Mouse (Mus musculus) intestine, embryonic 14.5 days (tissue): ENCODE results near the gene Pwp2. TPM values are rescaled to one million over a fixed set of nuclear protein-coding genes. Genes with fewer than 3 reads are reported as not detected.

Experiments
- ATAC-seq: fragments of 200-750 bp; cut with Nextera tagmentation; replicated peaks from 2 replicates; pipeline ENCODE4 v1.8.0; 2017; ENCODE audit warnings: low read depth, moderate number of reproducible peaks, moderate TSS enrichment, moderate library complexity; ENCODE audit not compliant: low FRiP score, low TSS enrichment
- DNase-seq: peaks from one replicate; pipeline ENCODE4 v3.0.0-alpha.2; 2018; ENCODE audit warnings: low spot score
- H3K27ac ChIP-seq: fragments of 300-500 bp; sonication (generic); 2 replicates; pipeline ENCODE4 v1.5.1; 2014; ENCODE audit warnings: low read depth, mild to moderate bottlenecking, control low read depth
- H3K27me3 ChIP-seq: fragments of 300-500 bp; sonication (generic); replicated peaks from 2 replicates; pipeline ENCODE4 v1.6.1; 2014; ENCODE audit warnings: low read length, control low read depth; ENCODE audit not compliant: control insufficient read depth, insufficient read depth
- H3K36me3 ChIP-seq: fragments of 300-500 bp; sonication (generic); 2 replicates; pipeline ENCODE4 v1.6.1; 2014; ENCODE audit warnings: low read length, control low read depth; ENCODE audit not compliant: control insufficient read depth, insufficient read depth
- H3K4me1 ChIP-seq: fragments of 300-500 bp; sonication (generic); replicated peaks from 2 replicates; pipeline ENCODE4 v1.6.1; 2014; ENCODE audit warnings: low read length, control low read depth, mixed read lengths; ENCODE audit not compliant: control insufficient read depth, insufficient read depth
- H3K4me2 ChIP-seq: fragments of 300-500 bp; sonication (generic); 2 replicates; pipeline ENCODE4 v1.6.1; 2014; ENCODE audit warnings: low read length
- H3K4me3 ChIP-seq: fragments of 300-500 bp; sonication (generic); 2 replicates; pipeline ENCODE4 v1.5.1; 2014; ENCODE audit warnings: low read depth, low read length, control low read depth, mixed read lengths
- H3K9ac ChIP-seq: fragments of 300-500 bp; sonication (generic); 2 replicates; pipeline ENCODE4 v1.6.1; 2014; ENCODE audit warnings: mild to moderate bottlenecking, low read length
- H3K9me3 ChIP-seq: fragments of 300-500 bp; sonication (generic); 2 replicates; pipeline ENCODE4 v1.6.1; 2016; ENCODE audit warnings: low read length, control low read depth; ENCODE audit not compliant: control insufficient read depth
- WGBS: fragments of 180-500 bp; shearing (Covaris S2); extraction: QIAGEN DNeasy Blood & Tissue Kit; methylation state at CpG from one replicate; pipeline ENCODE4 v1.1.7; 2014; 5-methylcytosine and 5-hydroxymethylcytosine counted together
- polyA plus RNA-seq: library from polyadenylated mRNA; unstranded; fragments of >200 nt; fragmentation: Nextera tagmentation; extraction: Ambion mirVana; gene quantifications from 2 replicates; pipeline ENCODE4 v1.2.1, GENCODE M21; 2014

Gene Pwp2
- polyA plus RNA-seq, 1 experiment from 2014 or later: 19.0 TPM

- 16% methylated on average over 9 of the region's 9 CpGs for WGBS
- Histone ChIP-seq H3K36me3 (peaks cover 57% of the 10 kb centered on the region), H3K4me2 (peak overlapping the region; percentile 96), H3K27me3 (no peaks in the 10 kb centered on the region), H3K9ac (peak overlapping the region; percentile 17; the same call in 1 of the 2 replicates), H3K27ac (peak overlapping the region; percentile 70; the same call in 1 of the 2 replicates), H3K4me3 (peak overlapping the region; percentile 89), H3K9me3 (no peaks in the 10 kb centered on the region), H3K4me1 (peaks cover 7% of the 10 kb centered on the region)
- peak; percentile 37 for ATAC-seq
- no peak for DNase-seq
Measured at GRCm38 (mm10) chr10:78185381-78185725, 404 bp upstream of the Pwp2 start.

- DNase-seq: no peak
- peaks cover 57% of the 10 kb centered on the region for H3K36me3 ChIP-seq
- no peak for ATAC-seq
- H3K27me3 ChIP-seq: no peaks in the 10 kb centered on the region
- H3K4me3 ChIP-seq: no peak overlapping the region
- no peak overlapping the region for H3K9ac ChIP-seq
- no peaks in the 10 kb centered on the region for H3K9me3 ChIP-seq
- no peak overlapping the region for H3K27ac ChIP-seq
- H3K4me1 ChIP-seq: peaks cover 7% of the 10 kb centered on the region
- 82% methylated on average over 3 of the region's 3 CpGs for WGBS
- no peak overlapping the region for H3K4me2 ChIP-seq
Measured at GRCm38 (mm10) chr10:78183577-78183976, 1.4 kb downstream of the Pwp2 start.

DNA sequence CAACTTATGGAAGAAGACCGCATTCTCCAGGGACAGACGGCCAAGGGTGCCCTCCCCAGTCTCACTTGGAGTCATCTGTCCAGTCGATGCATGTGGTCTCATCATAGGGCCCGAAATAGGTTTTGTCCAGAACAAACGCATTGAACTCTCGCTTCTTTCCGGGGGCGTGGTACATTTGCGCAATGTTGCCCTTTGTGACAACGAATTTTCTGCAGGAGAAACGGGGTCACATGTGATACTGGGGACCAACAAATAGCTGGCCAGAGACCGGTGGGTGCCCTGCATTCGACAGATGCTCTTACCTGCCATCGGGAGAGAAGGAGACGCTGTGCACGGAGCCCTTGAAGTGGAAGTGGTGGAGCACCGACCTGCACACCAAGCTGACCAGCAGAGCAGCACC, 2.6 kb downstream of the Pwp2 start:
- no peak overlapping the region for H3K27ac ChIP-seq
- peaks cover 7% of the 10 kb centered on the region for H3K4me1 ChIP-seq
- no peak overlapping the region for H3K4me2 ChIP-seq
- no peak for DNase-seq
- no peak for ATAC-seq
- H3K4me3 ChIP-seq: no peak overlapping the region
- 96% methylated on average over 17 of the region's 17 CpGs for WGBS
- no peaks in the 10 kb centered on the region for H3K9me3 ChIP-seq
- no peak overlapping the region for H3K9ac ChIP-seq
- peaks cover 58% of the 10 kb centered on the region for H3K36me3 ChIP-seq
- H3K27me3 ChIP-seq: no peaks in the 10 kb centered on the region

GRCm38 (mm10) chr10:78174474-78174873, 10.5 kb downstream of the Pwp2 start:
- 87% methylated on average over 5 of the region's 5 CpGs for whole genome bisulfite sequencing
- DNase-seq (no peak), ATAC-seq (no peak)
- Histone ChIP-seq H3K27ac (no peak overlapping the region), H3K36me3 (peaks cover 84% of the 10 kb centered on the region), H3K4me2 (no peak overlapping the region), H3K27me3 (no peaks in the 10 kb centered on the region), H3K4me1 (peaks cover 5% of the 10 kb centered on the region; the same call in 1 of the 2 replicates), H3K9ac (no peak overlapping the region), H3K9me3 (no peaks in the 10 kb centered on the region), H3K4me3 (no peak overlapping the region)

DNA sequence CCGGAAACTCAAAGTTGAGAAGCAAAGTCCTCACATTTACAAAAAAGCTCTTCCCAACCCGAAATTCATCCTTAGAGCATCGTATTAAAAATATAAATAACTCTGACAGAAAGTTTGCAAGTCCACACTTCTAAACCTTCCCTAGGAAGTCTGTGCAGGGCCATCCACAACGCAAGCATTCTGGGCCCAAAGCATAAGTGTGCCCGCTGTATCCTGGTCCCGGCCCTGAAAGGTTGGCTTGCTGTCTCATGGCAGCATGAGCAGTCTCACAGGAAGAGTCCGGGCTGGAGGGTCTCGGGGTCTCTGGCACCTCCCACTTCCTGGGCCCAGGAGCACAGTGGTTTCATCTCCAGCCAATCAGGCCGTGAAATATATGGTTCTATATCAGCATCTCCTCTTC, 13.4 kb downstream of the Pwp2 start:
- H3K4me1 ChIP-seq: peaks cover 12% of the 10 kb centered on the region
- no peak overlapping the region for H3K9ac ChIP-seq
- no peak overlapping the region for H3K4me3 ChIP-seq
- H3K27me3 ChIP-seq: no peaks in the 10 kb centered on the region
- no peak for DNase-seq
- 94% methylated on average over 9 of the region's 9 CpGs for WGBS
- H3K27ac ChIP-seq: no peak overlapping the region
- no peaks in the 10 kb centered on the region for H3K9me3 ChIP-seq
- no peak overlapping the region for H3K4me2 ChIP-seq
- no peak for ATAC-seq
- peaks cover 69% of the 10 kb centered on the region for H3K36me3 ChIP-seq

- peaks cover 69% of the 10 kb centered on the region for H3K36me3 ChIP-seq
- no peak for ATAC-seq
- WGBS: 95% methylated on average over 7 of the region's 7 CpGs
Measured at GRCm38 (mm10) chr10:78171057-78171456, 13.9 kb downstream of the Pwp2 start.

GRCm38 (mm10) chr10:78170445-78170844, 14.5 kb downstream of the Pwp2 start:
- no peak overlapping the region for H3K9ac ChIP-seq
- peak overlapping the region; percentile 88; the same call in 1 of the 2 replicates for H3K4me2 ChIP-seq
- peaks cover 67% of the 10 kb centered on the region for H3K36me3 ChIP-seq
- no peaks in the 10 kb centered on the region for H3K9me3 ChIP-seq
- DNase-seq (no peak), ATAC-seq (no peak)
- H3K27me3 ChIP-seq: no peaks in the 10 kb centered on the region
- H3K4me1 ChIP-seq: peaks cover 12% of the 10 kb centered on the region
- WGBS: 47% methylated on average over 2 of the region's 2 CpGs
- H3K27ac ChIP-seq: no peak overlapping the region
- H3K4me3 ChIP-seq: no peak overlapping the region

More at GRCm38 (mm10) chr10:78171057-78171456, 13.9 kb downstream of the Pwp2 start:
- H3K27ac ChIP-seq: no peak overlapping the region
- H3K4me1 ChIP-seq: peaks cover 12% of the 10 kb centered on the region
- no peak for DNase-seq
- no peak overlapping the region for H3K9ac ChIP-seq
- H3K4me2 ChIP-seq: no peak overlapping the region
- no peak overlapping the region for H3K4me3 ChIP-seq
- H3K9me3 ChIP-seq: no peaks in the 10 kb centered on the region
- no peaks in the 10 kb centered on the region for H3K27me3 ChIP-seq

GRCm38 (mm10) chr10:78169281-78170042, 15.5 kb downstream of the Pwp2 start, which contains the start of gene D10Jhu81e:
TSS of gene D10Jhu81e (minus strand) at chr10:78169782.
- peaks cover 12% of the 10 kb centered on the region for H3K4me1 ChIP-seq

DNA sequence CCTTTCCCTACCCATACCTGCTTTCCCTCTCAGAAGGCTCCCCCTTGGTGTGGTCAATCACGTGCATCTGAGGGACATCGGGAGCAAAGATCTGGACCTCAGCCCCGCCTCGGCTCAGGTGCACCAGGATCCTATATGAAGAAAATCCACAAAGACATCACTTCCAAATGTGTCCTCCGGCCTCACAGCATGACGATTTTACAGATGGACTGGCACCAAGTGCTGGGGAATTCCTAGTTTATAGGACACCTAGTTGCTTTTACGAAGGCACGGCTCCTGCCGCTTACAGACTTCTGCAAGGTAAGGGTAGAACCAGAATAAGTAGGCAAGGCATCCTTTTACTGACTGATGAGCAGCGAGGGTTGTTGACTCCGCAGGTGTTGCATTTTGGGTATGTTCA, 16.2 kb downstream of the Pwp2 start:
- peak overlapping the region; percentile 88 for H3K4me2 ChIP-seq
- no peak for ATAC-seq
- no peak overlapping the region for H3K27ac ChIP-seq
- H3K4me1 ChIP-seq: peaks cover 12% of the 10 kb centered on the region
- no peak for DNase-seq
- WGBS: 83% methylated on average over 11 of the region's 11 CpGs
- peak overlapping the region; percentile 55 for H3K4me3 ChIP-seq
- peaks cover 63% of the 10 kb centered on the region for H3K36me3 ChIP-seq
- peak overlapping the region; percentile 54 for H3K9ac ChIP-seq
- H3K9me3 ChIP-seq: no peaks in the 10 kb centered on the region
- no peaks in the 10 kb centered on the region for H3K27me3 ChIP-seq

More at GRCm38 (mm10) chr10:78169281-78170042, 15.5 kb downstream of the Pwp2 start, which contains the start of gene D10Jhu81e:
- Histone ChIP-seq H3K36me3 (peaks cover 67% of the 10 kb centered on the region), H3K27me3 (no peaks in the 10 kb centered on the region), H3K4me2 (peak within 1 kb of the TSS; percentile 88), H3K27ac (peak within 1 kb of the TSS; percentile 38; the same call in 1 of the 2 replicates), H3K4me3 (peak within 1 kb of the TSS; percentile 55), H3K9me3 (no peaks in the 10 kb centered on the region), H3K9ac (peak within 1 kb of the TSS; percentile 54)
- WGBS: under 1% methylated on average over 50 of the region's 50 CpGs
- peak; percentile 95 for ATAC-seq
- DNase-seq: peak; percentile 98
